Mouse (Mus musculus): ENCODE measurements around the gene Unc13d. TPM values are rescaled to one million over a fixed set of nuclear protein-coding genes. Genes with fewer than 3 reads are reported as not detected.

Unc13d gene
- polyA plus RNA-seq, 1 experiment: 9.1 TPM

DNA sequence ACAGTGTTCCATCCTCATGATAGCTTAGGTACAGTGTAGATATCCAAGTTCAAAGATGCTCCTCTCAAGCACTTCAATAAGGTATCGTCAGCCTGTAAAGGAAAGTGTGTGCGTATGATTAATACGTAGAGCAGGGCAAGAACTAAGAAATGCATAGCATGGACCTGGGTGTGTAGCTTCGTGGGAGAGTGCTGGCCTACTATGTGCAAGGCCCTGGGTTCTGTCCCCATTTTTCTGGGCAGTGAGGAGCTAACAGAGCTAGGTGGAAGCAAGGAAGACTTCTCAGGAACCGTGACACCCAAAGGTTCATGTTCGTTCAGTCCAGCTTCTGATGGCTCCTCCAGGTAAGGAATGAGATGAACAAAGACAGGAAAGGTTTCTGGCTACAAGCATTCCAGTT lies 32.6 kb downstream of the Unc13d start:
- H3K4me2 ChIP-seq (ENCODE audit: low read depth): no peak overlapping the region
- H3K36me3 ChIP-seq (ENCODE audit: control insufficient read depth, insufficient read depth): peaks cover 16% of the 10 kb centered on the region
- no peak overlapping the region for H3K4me3 ChIP-seq

DNA sequence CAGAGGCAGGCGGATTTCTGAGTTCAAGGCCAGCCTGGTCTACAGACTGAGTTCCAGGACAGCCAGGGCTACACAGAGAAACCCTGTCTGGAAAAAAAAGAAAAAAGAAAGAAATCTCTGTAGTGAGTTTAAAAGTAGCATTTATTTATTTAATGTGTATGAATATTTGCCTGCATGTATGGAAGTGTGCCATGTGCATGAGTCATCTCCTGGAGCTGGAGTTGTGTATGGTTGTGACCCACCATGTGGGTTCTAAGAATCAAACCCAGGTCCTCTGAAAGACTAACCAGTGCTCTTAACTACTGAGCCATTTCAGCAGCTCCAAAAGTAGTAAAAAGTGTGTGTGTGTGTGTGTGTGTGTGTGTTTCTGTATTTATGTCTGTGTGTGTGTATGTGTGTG lies 34.5 kb downstream of the Unc13d start:
- Histone ChIP-seq H3K79me2 (ENCODE audit: control insufficient read depth, insufficient read depth) (peaks cover 74% of the 10 kb centered on the region), H3K4me3 (no peak overlapping the region), H3ac (ENCODE audit: control insufficient read depth, insufficient read length) (no peak overlapping the region), H3K4me2 (ENCODE audit: low read depth) (no peak overlapping the region), H3K27me3 (ENCODE audit: control insufficient read depth, insufficient read depth, insufficient read length) (no peaks in the 10 kb centered on the region), H3K36me3 (ENCODE audit: control insufficient read depth, insufficient read depth) (peaks cover 10% of the 10 kb centered on the region)
- TF ChIP-seq MAX (IDR thresholded peaks at IDR 0.05; ENCODE audit: low read depth) (no peak), TCF3 (IDR thresholded peaks at IDR 0.05; ENCODE audit: insufficient read length, low read depth) (no peak), MYOD1 (IDR thresholded peaks at IDR 0.05; ENCODE audit: control insufficient read depth in 1 of 3, insufficient read length in 2 of 3, low read depth in 2 of 3) (no peak), REST (IDR thresholded peaks at IDR 0.05; ENCODE audit: insufficient read depth, insufficient read length) (no peak), CEBPB (IDR thresholded peaks at IDR 0.05; ENCODE audit: insufficient read depth, poor library complexity, severe bottlenecking) (no peak), POLR2AphosphoS2 (IDR thresholded peaks at IDR 0.05; ENCODE audit: insufficient read length, low read depth) (no peak), TCF12 (IDR thresholded peaks at IDR 0.05; ENCODE audit: insufficient read depth, poor library complexity, severe bottlenecking) (no peak), E2F4 (IDR thresholded peaks at IDR 0.05; ENCODE audit: insufficient read depth) (no peak), SRF (IDR thresholded peaks at IDR 0.05; ENCODE audit: control insufficient read depth, insufficient read length, low read depth) (no peak)

More for the DNA sequence above, 32.6 kb downstream of the Unc13d start:
- no peak overlapping the region for H3ac ChIP-seq (ENCODE audit: control insufficient read depth, insufficient read length)
- H3K79me2 ChIP-seq (ENCODE audit: control insufficient read depth, insufficient read depth): peaks cover 60% of the 10 kb centered on the region
- H3K27me3 ChIP-seq (ENCODE audit: control insufficient read depth, insufficient read depth, insufficient read length): no peaks in the 10 kb centered on the region
- TF ChIP-seq SRF (IDR thresholded peaks at IDR 0.05; ENCODE audit: control insufficient read depth, insufficient read length, low read depth): no peak
- no peak for TF ChIP-seq MYOD1 (IDR thresholded peaks at IDR 0.05; ENCODE audit: control insufficient read depth in 1 of 3, insufficient read length in 2 of 3, low read depth in 2 of 3)
- TF ChIP-seq TCF12 (IDR thresholded peaks at IDR 0.05; ENCODE audit: insufficient read depth, poor library complexity, severe bottlenecking): no peak
- TF ChIP-seq POLR2A (IDR thresholded peaks at IDR 0.05; ENCODE audit: insufficient read length, low read depth): no peak
- TF ChIP-seq TCF3 (IDR thresholded peaks at IDR 0.05; ENCODE audit: insufficient read length, low read depth): no peak
- TF ChIP-seq CEBPB (IDR thresholded peaks at IDR 0.05; ENCODE audit: insufficient read depth, poor library complexity, severe bottlenecking): no peak

DNA sequence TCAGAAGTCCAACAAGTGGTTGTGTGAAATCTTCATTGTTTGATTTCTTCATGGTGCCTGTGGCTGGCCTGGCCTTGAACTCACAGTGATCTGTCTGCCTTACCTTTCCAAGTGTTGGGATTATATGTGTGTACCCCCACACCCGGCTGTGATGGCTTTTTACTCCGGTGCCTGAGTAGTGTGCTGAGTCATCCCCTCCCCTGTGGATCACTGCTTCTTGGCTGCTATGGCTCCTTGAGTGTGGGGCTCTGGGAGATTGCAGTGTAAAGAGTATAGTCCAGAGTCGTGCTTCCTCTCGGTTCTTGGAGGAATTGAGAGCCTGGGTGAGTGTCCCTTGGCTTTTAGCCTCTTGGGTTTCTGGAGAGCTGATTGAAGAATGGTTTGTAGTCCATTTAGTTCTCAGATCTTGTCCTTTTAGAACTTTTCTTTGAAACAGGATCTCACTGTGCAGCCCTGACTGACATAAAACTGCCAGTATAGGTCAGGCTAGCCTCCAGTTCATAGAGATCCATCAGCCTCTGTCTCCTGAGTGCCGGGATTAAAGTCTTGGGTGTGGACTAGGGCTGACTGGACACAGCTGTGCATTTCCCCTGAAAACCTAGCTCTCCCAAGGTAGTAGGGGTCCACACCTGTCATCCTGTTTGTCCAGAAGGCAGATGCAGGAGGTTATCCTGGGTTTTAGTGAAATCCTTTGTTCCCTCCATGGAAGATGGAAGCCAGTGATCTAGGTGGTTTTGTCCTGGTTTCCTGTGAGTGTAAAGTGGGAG lies 35.2 kb downstream of the Unc13d start:
- Histone ChIP-seq H3ac (ENCODE audit: control insufficient read depth, insufficient read length) (no peak overlapping the region), H3K27me3 (ENCODE audit: control insufficient read depth, insufficient read depth, insufficient read length) (no peaks in the 10 kb centered on the region), H3K36me3 (ENCODE audit: control insufficient read depth, insufficient read depth) (peaks cover 14% of the 10 kb centered on the region), H3K4me2 (ENCODE audit: low read depth) (peak overlapping the region; percentile 1), H3K79me2 (ENCODE audit: control insufficient read depth, insufficient read depth) (peaks cover 81% of the 10 kb centered on the region), H3K4me3 (no peak overlapping the region)
- TF ChIP-seq TCF12 (IDR thresholded peaks at IDR 0.05; ENCODE audit: insufficient read depth, poor library complexity, severe bottlenecking) (no peak), USF1 (IDR thresholded peaks at IDR 0.05; ENCODE audit: low read depth) (no peak), MYOD1 (IDR thresholded peaks at IDR 0.05; ENCODE audit: control insufficient read depth in 1 of 3, insufficient read length in 2 of 3, low read depth in 2 of 3) (peak in 2 of 3 experiments; percentile 51 to 67), SRF (IDR thresholded peaks at IDR 0.05; ENCODE audit: control insufficient read depth, insufficient read length, low read depth) (no peak), MAX (IDR thresholded peaks at IDR 0.05; ENCODE audit: low read depth) (no peak), POLR2AphosphoS2 (IDR thresholded peaks at IDR 0.05; ENCODE audit: insufficient read length, low read depth) (no peak), POLR2A (IDR thresholded peaks at IDR 0.05; ENCODE audit: insufficient read length, low read depth) (no peak), REST (IDR thresholded peaks at IDR 0.05; ENCODE audit: insufficient read depth, insufficient read length) (no peak), E2F4 (IDR thresholded peaks at IDR 0.05; ENCODE audit: insufficient read depth) (no peak), CEBPB (IDR thresholded peaks at IDR 0.05; ENCODE audit: insufficient read depth, poor library complexity, severe bottlenecking) (no peak), MYOG (IDR thresholded peaks at IDR 0.05; ENCODE audit: control insufficient read depth in 1 of 3, insufficient read depth in 1 of 3, insufficient read length in 2 of 3, low read depth in 2 of 3) (peak in 1 of 3 experiments; percentile 51)

DNA sequence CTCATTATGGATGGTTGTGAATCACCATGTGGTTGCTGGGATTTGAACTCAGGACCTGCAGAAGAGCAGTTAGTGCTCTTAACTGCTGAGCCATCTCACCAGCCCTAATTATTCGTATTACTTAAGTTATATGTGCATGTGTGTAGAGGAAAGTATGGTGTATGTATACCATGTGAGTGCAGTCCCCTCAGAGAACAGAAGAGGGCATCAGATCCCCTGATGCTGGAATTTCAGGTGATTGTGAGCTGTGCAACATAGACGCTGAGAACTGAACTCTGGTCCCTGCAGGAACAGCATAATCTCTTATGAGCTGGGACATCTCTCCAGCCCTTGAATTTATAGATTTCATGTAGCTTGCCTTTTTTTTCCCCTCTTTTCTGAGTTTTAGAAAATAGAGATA lies 35.9 kb downstream of the Unc13d start:
- Histone ChIP-seq H3K36me3 (ENCODE audit: control insufficient read depth, insufficient read depth) (peaks cover 11% of the 10 kb centered on the region), H3K4me3 (no peak overlapping the region)

More for the DNA sequence above, 35.9 kb downstream of the Unc13d start:
- Histone ChIP-seq H3K27me3 (ENCODE audit: control insufficient read depth, insufficient read depth, insufficient read length) (no peaks in the 10 kb centered on the region), H3K4me2 (ENCODE audit: low read depth) (no peak overlapping the region), H3K79me2 (ENCODE audit: control insufficient read depth, insufficient read depth) (peaks cover 84% of the 10 kb centered on the region), H3ac (ENCODE audit: control insufficient read depth, insufficient read length) (no peak overlapping the region)
- no peak for TF ChIP-seq SRF (IDR thresholded peaks at IDR 0.05; ENCODE audit: control insufficient read depth, insufficient read length, low read depth)
- TF ChIP-seq USF1 (IDR thresholded peaks at IDR 0.05; ENCODE audit: low read depth): no peak
- TF ChIP-seq TCF3 (IDR thresholded peaks at IDR 0.05; ENCODE audit: insufficient read length, low read depth): no peak
- no peak for TF ChIP-seq MYOG (IDR thresholded peaks at IDR 0.05; ENCODE audit: control insufficient read depth in 1 of 3, insufficient read depth in 1 of 3, insufficient read length in 2 of 3, low read depth in 2 of 3)
- no peak for TF ChIP-seq MAX (IDR thresholded peaks at IDR 0.05; ENCODE audit: low read depth)
- no peak for TF ChIP-seq POLR2A (IDR thresholded peaks at IDR 0.05; ENCODE audit: insufficient read length, low read depth)
- no peak for TF ChIP-seq MYOD1 (IDR thresholded peaks at IDR 0.05; ENCODE audit: control insufficient read depth in 1 of 3, insufficient read length in 2 of 3, low read depth in 2 of 3)
- no peak for TF ChIP-seq TCF12 (IDR thresholded peaks at IDR 0.05; ENCODE audit: insufficient read depth, poor library complexity, severe bottlenecking)
- no peak for TF ChIP-seq E2F4 (IDR thresholded peaks at IDR 0.05; ENCODE audit: insufficient read depth)
- no peak for TF ChIP-seq POLR2AphosphoS2 (IDR thresholded peaks at IDR 0.05; ENCODE audit: insufficient read length, low read depth)
- TF ChIP-seq CEBPB (IDR thresholded peaks at IDR 0.05; ENCODE audit: insufficient read depth, poor library complexity, severe bottlenecking): no peak
- no peak for TF ChIP-seq REST (IDR thresholded peaks at IDR 0.05; ENCODE audit: insufficient read depth, insufficient read length)
